Mouse (Mus musculus) erythroblast, embryonic 14.5 days (primary cell): Measurements from ENCODE around the gene Sesn1. TPM values are rescaled to one million over a fixed set of nuclear protein-coding genes. Genes with fewer than 3 reads are reported as not detected.

ENCODE experiments used
- H3K27me3 ChIP-seq: 2 replicates; pipeline ENCODE4 v1.6.1; 2012; ENCODE audit warnings: inconsistent platforms; ENCODE audit not compliant: control insufficient read depth
- H3K36me3 ChIP-seq: 2 replicates; pipeline ENCODE4 v1.6.1; 2012; ENCODE audit warnings: mild to moderate bottlenecking, inconsistent platforms; ENCODE audit not compliant: control insufficient read depth
- H3K4me1 ChIP-seq: 2 replicates; pipeline ENCODE4 v1.6.1; 2012; ENCODE audit warnings: inconsistent platforms; ENCODE audit not compliant: control insufficient read depth
- H3K4me3 ChIP-seq: replicated peaks from 2 replicates; pipeline ENCODE3; 2012; ENCODE audit warnings: moderate library complexity, mild to moderate bottlenecking, inconsistent platforms
- H3K9me3 ChIP-seq: 2 replicates; pipeline ENCODE4 v1.6.1; 2012; ENCODE audit warnings: low read length, inconsistent platforms, mixed read lengths; ENCODE audit not compliant: control insufficient read depth
- GATA1 ChIP-seq: IDR thresholded peaks from 2 replicates; pipeline ENCODE4 v1.6.1; 2012; ENCODE audit warnings: low read length, inconsistent platforms, mixed read lengths
- TAL1 ChIP-seq: IDR thresholded peaks from 3 replicates; pipeline ENCODE4 v1.6.1; 2012; ENCODE audit warnings: low read length, inconsistent platforms, mixed read lengths
- polyA plus RNA-seq: library from polyadenylated mRNA; stranded (reverse); fragments of >175 nt; gene quantifications from 2 replicates; pipeline ENCODE4 v1.2.3, GENCODE M21; 2012

The Sesn1 gene
- 0.38 and 0.50 TPM in 2 replicates for polyA plus RNA-seq

GRCm38 (mm10) chr10:41809771-41810563 is at the start of gene Sesn1, which contains the start of gene Cep57l1:
Sesn1 (plus strand) TSS chr10:41809935.
Cep57l1 (minus strand) TSS chr10:41809871.
- H3K27me3 ChIP-seq: no peaks in the 10 kb centered on the region
- TF ChIP-seq GATA1 (no peak), TAL1 (no peak)
- H3K36me3 ChIP-seq: peaks cover 15% of the 10 kb centered on the region
- peaks cover 55% of the 10 kb centered on the region for H3K4me1 ChIP-seq
- H3K9me3 ChIP-seq: no peaks in the 10 kb centered on the region
- H3K4me3 ChIP-seq: peak within 1 kb of the TSS; percentile 87

GRCm38 (mm10) chr10:41760866-41761265 is 48.9 kb upstream of the Sesn1 start:
- no peaks in the 10 kb centered on the region for H3K9me3 ChIP-seq
- H3K4me1 ChIP-seq: peaks cover 2% of the 10 kb centered on the region
- peaks cover 4% of the 10 kb centered on the region for H3K36me3 ChIP-seq
- H3K27me3 ChIP-seq: no peaks in the 10 kb centered on the region
- TF ChIP-seq GATA1 (no peak), TAL1 (no peak)
- no peak overlapping the region for H3K4me3 ChIP-seq

GRCm38 (mm10) chr10:41763741-41764385 is 45.9 kb upstream of the Sesn1 start:
- no peaks in the 10 kb centered on the region for H3K27me3 ChIP-seq
- TF ChIP-seq GATA1 (no peak), TAL1 (no peak)
- H3K36me3 ChIP-seq: peaks cover 4% of the 10 kb centered on the region
- H3K4me1 ChIP-seq: peaks cover 2% of the 10 kb centered on the region
- H3K4me3 ChIP-seq: no peak overlapping the region
- H3K9me3 ChIP-seq: no peaks in the 10 kb centered on the region

GRCm38 (mm10) chr10:41765586-41765985 is 44.1 kb upstream of the Sesn1 start:
- Histone ChIP-seq H3K27me3 (no peaks in the 10 kb centered on the region), H3K4me3 (no peak overlapping the region), H3K9me3 (no peaks in the 10 kb centered on the region), H3K4me1 (no peaks in the 10 kb centered on the region), H3K36me3 (peaks cover 4% of the 10 kb centered on the region)
- TF ChIP-seq GATA1 (no peak), TAL1 (no peak)

- no peak overlapping the region for H3K4me3 ChIP-seq
- TF ChIP-seq TAL1: no peak
- H3K36me3 ChIP-seq: no peaks in the 10 kb centered on the region
- no peaks in the 10 kb centered on the region for H3K4me1 ChIP-seq
- no peaks in the 10 kb centered on the region for H3K27me3 ChIP-seq
- no peaks in the 10 kb centered on the region for H3K9me3 ChIP-seq
These were observed 43.5 kb upstream of the Sesn1 start for GRCm38 (mm10) chr10:41766280-41766679.

- Histone ChIP-seq H3K36me3 (no peaks in the 10 kb centered on the region), H3K4me3 (no peak overlapping the region), H3K4me1 (no peaks in the 10 kb centered on the region), H3K27me3 (no peaks in the 10 kb centered on the region), H3K9me3 (no peaks in the 10 kb centered on the region)
- TF ChIP-seq TAL1 (no peak), GATA1 (no peak)
These were observed 42.5 kb upstream of the Sesn1 start for GRCm38 (mm10) chr10:41767254-41767653.

GRCm38 (mm10) chr10:41792375-41792774 is 17.4 kb upstream of the Sesn1 start:
- Histone ChIP-seq H3K9me3 (peaks cover 21% of the 10 kb centered on the region), H3K4me3 (no peak overlapping the region), H3K36me3 (peaks cover 22% of the 10 kb centered on the region), H3K27me3 (no peaks in the 10 kb centered on the region), H3K4me1 (0 out of 2 replicates have a peak, but pooled peaks cover 2% of the 10 kb centered on the region)
- TF ChIP-seq TAL1: no peak

- H3K4me1 ChIP-seq: 0 out of 2 replicates have a peak, but pooled peaks cover 2% of the 10 kb centered on the region
- H3K4me3 ChIP-seq: no peak overlapping the region
- H3K9me3 ChIP-seq: peaks cover 60% of the 10 kb centered on the region
- no peaks in the 10 kb centered on the region for H3K27me3 ChIP-seq
- peaks cover 71% of the 10 kb centered on the region for H3K36me3 ChIP-seq
- TF ChIP-seq TAL1 (no peak), GATA1 (no peak)
These were observed 12.5 kb upstream of the Sesn1 start for GRCm38 (mm10) chr10:41797253-41797652.

GRCm38 (mm10) chr10:41803467-41803866 is 6.3 kb upstream of the Sesn1 start:
- Histone ChIP-seq H3K4me3 (no peak overlapping the region), H3K27me3 (no peaks in the 10 kb centered on the region), H3K4me1 (peaks cover 9% of the 10 kb centered on the region), H3K9me3 (peaks cover 47% of the 10 kb centered on the region), H3K36me3 (peaks cover 70% of the 10 kb centered on the region)
- TF ChIP-seq GATA1: no peak
- TF ChIP-seq TAL1: no peak
